Mouse (Mus musculus) olfactory bulb, adult 2 months (tissue): ENCODE data around the gene Ppbp. TPM values are rescaled to one million over a fixed set of nuclear protein-coding genes. Genes with fewer than 3 reads are reported as not detected.

Source experiments
- H3K27ac ChIP-seq: fragments of 200-500 bp; 2 replicates; pipeline ENCODE4 v1.5.1; 2012; ENCODE audit warnings: low read depth, low read length; ENCODE audit not compliant: insufficient read depth
- H3K4me1 ChIP-seq: fragments of 200-500 bp; 2 replicates; pipeline ENCODE4 v1.6.1; 2012; ENCODE audit warnings: low read length; ENCODE audit not compliant: control insufficient read depth, insufficient read depth
- H3K4me3 ChIP-seq: fragments of 200-500 bp; 2 replicates; pipeline ENCODE4 v1.5.1; 2012; ENCODE audit warnings: mild to moderate bottlenecking, low read depth, low read length, moderate library complexity; ENCODE audit not compliant: insufficient read depth
- CTCF ChIP-seq: fragments of 200-500 bp; IDR thresholded peaks from 2 replicates; pipeline ENCODE4 v1.5.1; 2012; ENCODE audit warnings: low read depth, mild to moderate bottlenecking, low read length, moderate library complexity; ENCODE audit not compliant: insufficient read depth
- POLR2A ChIP-seq: fragments of 200-500 bp; IDR thresholded peaks from 2 replicates; pipeline ENCODE4 v1.6.1; 2012; ENCODE audit warnings: mild to moderate bottlenecking, low read depth, low read length, moderate library complexity; ENCODE audit not compliant: insufficient read depth
- WGBS: fragments of 180-500 bp; shearing (Covaris S2); methylation state at CpG from one replicate; pipeline ENCODE4 v1.1.7; 2018; 5-methylcytosine and 5-hydroxymethylcytosine counted together
- polyA plus RNA-seq: library from polyadenylated mRNA; stranded (reverse); fragments of >200 nt; gene quantifications from 2 replicates; pipeline ENCODE4 v1.2.4, GENCODE M21; 2012; ENCODE audit warnings: low replicate concordance; ENCODE audit not compliant: missing spikeins, insufficient read depth, insufficient read length

The Ppbp gene
- not detected in 2 replicates for polyA plus RNA-seq

DNA sequence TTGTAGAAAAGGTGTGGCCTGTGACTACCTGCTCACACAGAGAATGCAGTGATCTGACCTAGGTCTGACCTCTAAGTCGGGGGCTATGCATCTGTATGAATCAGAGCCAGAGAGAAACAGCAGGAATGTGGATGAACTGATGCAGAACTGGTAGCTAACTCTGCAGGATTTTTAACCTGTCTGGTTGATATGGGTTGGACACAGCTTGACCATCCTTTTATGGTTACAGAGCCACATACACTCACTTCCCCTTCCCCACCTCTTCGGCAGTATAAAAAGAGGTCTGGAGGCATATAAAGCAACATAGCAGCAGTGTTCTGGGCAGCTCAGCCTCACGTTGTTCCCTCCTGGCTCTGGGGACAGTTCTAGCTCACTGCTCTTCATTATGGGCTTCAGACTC, at the start of gene Ppbp:
TSS of gene Ppbp (plus strand) at position 301 of the 400 bp plus-strand sequence.
- TF ChIP-seq CTCF: no peak
- TF ChIP-seq POLR2A: no peak
- H3K4me1 ChIP-seq: no peaks in the 10 kb centered on the region
- H3K4me3 ChIP-seq: no peak within 1 kb of the TSS
- 81% methylated on average over 3 of the region's 3 CpGs for WGBS
- H3K27ac ChIP-seq: no peak within 1 kb of the TSS

DNA sequence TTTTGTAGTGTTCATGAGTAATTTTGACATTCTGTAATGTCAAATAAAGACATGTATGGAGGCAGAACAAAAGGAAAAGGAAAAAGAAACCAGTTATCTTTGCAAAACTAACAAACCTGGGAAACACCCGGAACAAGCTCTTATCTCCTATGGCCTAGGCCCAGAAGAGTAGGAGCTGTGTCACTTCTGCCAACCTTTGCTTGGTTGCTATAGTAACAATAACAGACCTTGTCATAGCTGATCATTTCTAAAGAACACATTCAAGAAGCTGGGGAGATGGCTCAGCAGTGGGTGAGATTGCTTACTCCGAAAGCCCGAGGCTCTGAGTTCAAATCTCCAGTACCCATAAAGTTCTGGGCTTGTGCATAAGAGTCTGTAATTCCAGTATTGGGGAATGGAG, 45.7 kb upstream of the Ppbp start:
- Histone ChIP-seq H3K4me3 (no peak overlapping the region), H3K27ac (no peak overlapping the region), H3K4me1 (no peaks in the 10 kb centered on the region)
- 95% methylated on average over 3 of the region's 3 CpGs for WGBS
- no peak for TF ChIP-seq POLR2A
- TF ChIP-seq CTCF: no peak

DNA sequence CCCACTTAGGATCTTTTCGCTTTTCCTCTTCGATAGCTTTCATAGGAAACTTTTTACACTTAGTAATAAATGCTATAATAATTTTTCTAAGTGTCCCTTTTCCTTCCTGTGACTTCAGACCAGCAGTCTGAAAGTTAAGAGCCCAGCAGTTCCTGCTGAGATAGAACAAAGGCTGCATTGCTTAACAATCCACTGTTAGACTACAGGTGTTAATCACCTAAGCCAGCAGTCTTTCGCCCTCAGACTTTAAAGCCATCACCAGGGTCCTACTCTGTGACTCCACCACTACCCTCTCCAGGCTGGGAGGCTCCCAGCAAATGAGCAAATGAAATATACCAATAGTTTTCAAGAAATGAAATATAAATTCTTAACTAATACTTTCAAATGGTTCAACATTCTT, 40.1 kb upstream of the Ppbp start:
- H3K27ac ChIP-seq: no peak overlapping the region
- 0 out of 2 replicates have a peak, but pooled peaks cover 2% of the 10 kb centered on the region for H3K4me1 ChIP-seq
- H3K4me3 ChIP-seq: no peak overlapping the region
- WGBS: 73% methylated on average over 3 of the region's 3 CpGs
- TF ChIP-seq POLR2A (no peak), CTCF (no peak)

DNA sequence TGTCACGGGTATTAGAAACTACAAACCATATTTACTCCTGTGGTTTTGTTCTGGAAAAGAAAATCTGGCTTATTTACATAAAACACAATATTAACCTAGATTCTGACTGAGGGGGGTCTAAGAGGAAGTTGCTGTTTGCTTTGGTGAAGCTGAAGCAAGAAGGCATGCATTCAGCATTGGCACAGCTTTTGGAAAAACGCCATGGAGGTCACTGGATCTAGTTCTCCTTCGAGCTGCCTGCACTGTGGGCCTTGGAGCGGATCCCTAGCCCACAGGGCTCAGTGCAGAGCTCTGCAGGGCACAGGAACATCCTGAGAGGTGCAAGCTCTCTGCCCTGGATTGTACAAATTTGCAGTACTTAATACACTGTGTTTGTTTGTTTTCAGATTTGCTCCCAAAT, 36.8 kb upstream of the Ppbp start:
- 0 out of 2 replicates have a peak, but pooled peaks cover 2% of the 10 kb centered on the region for H3K4me1 ChIP-seq
- WGBS: 64% methylated on average over 4 of the region's 4 CpGs
- H3K4me3 ChIP-seq: no peak overlapping the region
- no peak overlapping the region for H3K27ac ChIP-seq
- TF ChIP-seq POLR2A (no peak), CTCF (no peak)

DNA sequence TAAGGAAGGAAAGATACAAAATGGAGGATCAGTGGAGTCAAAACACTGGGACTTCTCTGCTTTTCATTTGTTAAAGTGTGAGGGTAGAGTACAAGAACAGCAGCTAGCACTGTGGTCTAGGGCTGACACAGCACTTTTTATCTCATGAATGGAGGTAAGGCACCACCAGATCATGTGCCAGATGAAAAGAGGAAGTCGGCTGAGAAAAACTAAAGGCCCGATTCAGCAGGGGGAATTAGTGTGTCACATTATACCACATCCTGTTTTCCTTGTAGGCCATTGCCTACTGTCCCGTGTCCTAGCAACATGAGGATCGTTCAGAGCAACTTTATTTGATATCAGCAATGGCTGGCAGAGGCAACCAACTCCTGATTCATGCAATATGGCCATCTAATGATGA, 26.3 kb upstream of the Ppbp start:
- H3K4me3 ChIP-seq: no peak overlapping the region
- H3K4me1 ChIP-seq: no peaks in the 10 kb centered on the region
- no peak overlapping the region for H3K27ac ChIP-seq
- 61% methylated on average over 4 of the region's 4 CpGs for WGBS
- no peak for TF ChIP-seq CTCF

DNA sequence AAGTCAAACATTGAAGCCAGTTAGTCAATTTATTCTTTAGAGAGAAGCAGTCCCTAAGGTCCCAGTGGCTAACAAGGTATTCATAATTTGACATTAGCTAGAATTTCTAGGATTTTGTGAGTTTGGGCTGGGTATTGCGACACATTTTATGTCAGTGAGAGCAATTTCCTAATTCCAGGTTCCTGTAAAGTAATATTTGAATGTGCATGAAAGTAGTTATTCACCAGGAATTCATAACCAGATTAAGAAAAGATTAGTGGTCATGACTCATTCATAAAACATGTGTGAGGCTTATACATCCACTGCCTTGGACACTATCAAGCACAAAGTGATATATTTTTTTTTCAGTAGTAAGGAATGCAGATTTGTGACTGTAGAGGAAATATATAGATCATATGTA, 14.4 kb upstream of the Ppbp start:
- H3K4me3 ChIP-seq: no peak overlapping the region
- WGBS: 97% methylated on average over 1 of the region's 1 CpGs
- peaks cover 4% of the 10 kb centered on the region for H3K4me1 ChIP-seq
- H3K27ac ChIP-seq: no peak overlapping the region
- TF ChIP-seq CTCF (no peak), POLR2A (no peak)

DNA sequence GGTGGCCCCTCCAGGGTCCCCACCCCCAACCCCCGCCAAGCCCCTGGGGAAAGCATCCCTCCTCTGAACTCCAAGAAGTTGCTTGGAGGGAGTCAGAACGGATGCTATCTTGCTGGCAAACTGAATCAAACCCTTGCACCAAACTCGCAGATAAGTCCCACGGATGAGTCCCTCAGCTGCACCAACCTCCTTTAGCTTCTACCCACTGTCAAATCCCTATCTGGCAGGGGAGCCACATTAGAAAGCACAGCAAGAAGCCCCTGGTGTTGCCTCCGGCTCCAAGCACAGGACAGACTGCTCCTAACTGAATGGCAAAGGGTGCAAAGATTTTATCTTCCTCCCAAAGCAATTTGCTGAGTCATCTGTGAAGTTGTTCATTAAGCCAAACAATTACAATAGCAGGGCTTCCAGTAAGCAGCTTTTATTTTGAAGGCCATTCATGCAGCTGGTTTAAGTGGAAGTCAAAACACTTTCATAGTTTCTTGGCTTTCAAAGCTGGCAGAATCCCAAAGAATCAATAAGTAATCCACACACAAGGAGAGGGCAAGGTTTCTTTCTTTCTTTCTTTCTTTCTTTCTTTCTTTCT, 10.2 kb upstream of the Ppbp start:
- 31% methylated on average over 5 of the region's 5 CpGs for WGBS
- Histone ChIP-seq H3K27ac (no peak overlapping the region), H3K4me1 (peaks cover 13% of the 10 kb centered on the region), H3K4me3 (no peak overlapping the region)
- TF ChIP-seq CTCF: no peak
- TF ChIP-seq POLR2A: no peak

DNA sequence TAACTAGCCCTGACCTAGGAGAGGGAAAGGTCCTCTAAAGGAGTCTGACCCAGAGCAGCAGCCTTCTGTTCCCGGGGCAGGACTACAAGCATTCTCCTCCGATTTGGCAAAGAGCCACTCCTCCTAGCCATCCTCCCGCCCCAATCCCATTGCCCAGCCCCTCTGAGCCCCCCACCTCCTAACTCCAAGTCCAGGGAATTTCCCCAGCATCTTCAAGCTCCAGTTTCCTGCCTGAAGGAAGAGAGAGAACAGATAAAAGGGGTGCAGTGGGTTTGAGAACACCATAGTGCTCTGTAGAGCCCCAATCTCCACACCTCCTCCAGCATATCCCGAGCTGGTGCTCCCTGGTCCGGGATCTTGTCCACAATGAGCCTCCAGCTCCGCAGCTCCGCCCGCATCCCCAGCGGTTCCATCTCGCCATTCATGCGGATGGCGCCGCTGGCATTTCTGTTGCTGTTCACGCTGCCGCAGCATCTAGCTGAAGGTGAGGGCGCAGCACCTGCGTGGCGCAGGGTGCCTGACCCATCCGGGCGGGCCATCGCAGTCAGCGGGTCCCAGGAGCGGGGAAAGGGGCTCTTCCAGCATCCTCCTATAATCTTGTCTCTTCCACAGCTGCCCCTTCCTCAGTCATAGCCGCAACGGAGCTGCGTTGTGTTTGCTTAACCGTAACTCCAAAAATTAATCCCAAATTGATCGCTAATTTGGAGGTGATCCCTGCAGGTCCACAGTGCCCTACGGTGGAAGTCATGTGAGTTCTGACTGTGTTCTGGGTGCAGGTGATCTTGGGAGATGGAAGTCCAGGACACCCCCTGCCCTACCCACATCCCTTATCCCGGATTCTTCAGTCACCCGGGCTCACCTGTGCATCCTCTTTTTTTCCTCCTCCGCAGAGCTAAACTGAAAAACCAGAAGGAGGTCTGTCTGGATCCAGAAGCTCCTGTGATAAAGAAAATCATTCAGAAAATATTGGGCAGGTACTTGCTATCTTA, 8.9 kb upstream of the Ppbp start, which contains the start of gene Cxcl5:
TSS of gene Cxcl5 (plus strand) at position 284 of the 989 bp plus-strand sequence.
- H3K4me1 ChIP-seq: peaks cover 13% of the 10 kb centered on the region
- TF ChIP-seq CTCF (no peak), POLR2A (no peak)
- H3K27ac ChIP-seq: no peak within 1 kb of the TSS
- peak within 1 kb of the TSS; percentile 34 for H3K4me3 ChIP-seq
- 3% methylated on average over 32 of the region's 32 CpGs for WGBS

DNA sequence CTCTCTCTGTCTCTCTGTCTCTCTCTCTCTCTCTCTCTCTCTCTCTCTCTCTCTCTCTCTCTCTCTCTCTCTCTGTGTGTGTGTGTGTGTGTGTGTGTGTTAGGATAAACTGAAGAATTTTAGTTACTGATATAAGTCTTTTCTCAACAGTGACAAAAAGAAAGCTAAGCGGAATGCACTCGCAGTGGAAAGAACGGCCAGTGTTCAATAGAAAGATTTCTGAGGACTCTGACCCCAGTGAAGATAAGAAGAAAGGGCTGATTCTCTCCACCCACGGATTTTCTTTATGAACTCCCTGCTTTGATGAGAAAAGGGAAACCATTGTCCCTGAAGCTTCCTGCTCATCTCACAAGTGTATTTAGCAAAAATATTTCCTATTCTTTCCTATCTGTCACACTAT, 8.0 kb upstream of the Ppbp start:
- Histone ChIP-seq H3K4me1 (peaks cover 13% of the 10 kb centered on the region), H3K4me3 (no peak overlapping the region), H3K27ac (no peak overlapping the region)
- TF ChIP-seq POLR2A (no peak), CTCF (no peak)
- 48% methylated on average over 4 of the region's 4 CpGs for WGBS

DNA sequence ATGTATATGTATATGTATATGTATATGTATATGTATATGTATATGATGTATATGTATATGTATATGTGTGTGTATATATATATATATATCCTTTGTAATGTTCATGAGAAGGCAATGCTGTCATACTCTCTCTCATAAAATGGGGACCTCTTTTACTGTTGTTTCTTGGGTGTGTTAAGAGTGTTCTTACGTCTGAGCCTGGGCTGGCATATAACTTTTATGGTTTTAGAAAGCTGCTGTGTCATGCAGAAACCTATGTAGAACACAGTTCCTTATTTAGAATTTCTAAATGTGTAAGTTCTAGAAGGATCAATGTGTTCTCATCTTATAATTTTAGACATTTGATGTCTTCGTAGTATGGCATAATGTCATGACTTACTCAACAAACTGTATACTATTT, 7.5 kb upstream of the Ppbp start:
- Histone ChIP-seq H3K4me1 (peaks cover 13% of the 10 kb centered on the region), H3K27ac (no peak overlapping the region), H3K4me3 (no peak overlapping the region)
- 96% methylated on average over 2 of the region's 2 CpGs for whole genome bisulfite sequencing
- no peak for TF ChIP-seq CTCF
- no peak for TF ChIP-seq POLR2A
